Mouse (Mus musculus) hindbrain, embryonic 14.5 days (tissue): ENCODE measurements around the gene Acot3. TPM values are rescaled to one million over a fixed set of nuclear protein-coding genes. Genes with fewer than 3 reads are reported as not detected.
"Not testable (repeated sequence)": the region's sequence is repeated elsewhere in the genome, so short reads cannot be mapped to it uniquely, and the experiment has no call there.

ENCODE experiments used
- ATAC-seq: fragments of 200-750 bp; cut with Nextera tagmentation; 2 replicates; pipeline ENCODE4 v1.8.0; 2017; ENCODE audit warnings: moderate number of reproducible peaks, mild to moderate bottlenecking, moderate TSS enrichment, moderate library complexity; ENCODE audit not compliant: low FRiP score
- DNase-seq: peaks from one replicate; pipeline ENCODE4 v3.0.0-alpha.2; 2015; ENCODE audit warnings: low spot score
- H3K27ac ChIP-seq: fragments of 300-500 bp; sonication (generic); 2 replicates; pipeline ENCODE4 v1.5.1; 2014; ENCODE audit warnings: mild to moderate bottlenecking, moderate library complexity
- H3K27me3 ChIP-seq: fragments of 300-500 bp; sonication (generic); 2 replicates; pipeline ENCODE4 v1.6.1; 2014; ENCODE audit warnings: mild to moderate bottlenecking, low read length, mixed read lengths; ENCODE audit not compliant: control insufficient read depth, insufficient read depth
- H3K36me3 ChIP-seq: fragments of 300-500 bp; sonication (generic); replicated peaks from 2 replicates; pipeline ENCODE4 v1.6.1; 2014; ENCODE audit not compliant: control insufficient read depth, insufficient read depth
- H3K4me1 ChIP-seq: fragments of 300-500 bp; sonication (generic); replicated peaks from 2 replicates; pipeline ENCODE4 v1.6.1; 2014; ENCODE audit warnings: antibody characterized with exemption, low read length, mixed read lengths; ENCODE audit not compliant: control insufficient read depth, insufficient read depth
- H3K4me2 ChIP-seq: fragments of 300-500 bp; sonication (generic); replicated peaks from 2 replicates; pipeline ENCODE4 v1.6.1; 2014; ENCODE audit warnings: mild to moderate bottlenecking, moderate library complexity
- H3K4me3 ChIP-seq: fragments of 300-500 bp; sonication (generic); replicated peaks from 2 replicates; pipeline ENCODE4 v1.5.1; 2014; ENCODE audit warnings: mild to moderate bottlenecking, low read length
- H3K9ac ChIP-seq: fragments of 300-500 bp; sonication (generic); 2 replicates; pipeline ENCODE4 v1.6.1; 2014
- H3K9me3 ChIP-seq: fragments of 300-500 bp; sonication (generic); 2 replicates; pipeline ENCODE4 v1.6.1; 2016; ENCODE audit warnings: low read length; ENCODE audit not compliant: control insufficient read depth
- WGBS: fragments of 180-500 bp; shearing (Covaris S2); extraction: QIAGEN DNeasy Blood & Tissue Kit; methylation state at CpG from one replicate; pipeline ENCODE4 v1.1.7; 2014; 5-methylcytosine and 5-hydroxymethylcytosine counted together
- polyA plus RNA-seq: library from polyadenylated mRNA; unstranded; fragments of >200 nt; fragmentation: Nextera tagmentation; extraction: Ambion mirVana; gene quantifications from 2 replicates; pipeline ENCODE4 v1.2.1, GENCODE M21; 2014

Acot3 gene
- polyA plus RNA-seq, 1 experiment from 2014 or later, result 1.9 TPM

DNA sequence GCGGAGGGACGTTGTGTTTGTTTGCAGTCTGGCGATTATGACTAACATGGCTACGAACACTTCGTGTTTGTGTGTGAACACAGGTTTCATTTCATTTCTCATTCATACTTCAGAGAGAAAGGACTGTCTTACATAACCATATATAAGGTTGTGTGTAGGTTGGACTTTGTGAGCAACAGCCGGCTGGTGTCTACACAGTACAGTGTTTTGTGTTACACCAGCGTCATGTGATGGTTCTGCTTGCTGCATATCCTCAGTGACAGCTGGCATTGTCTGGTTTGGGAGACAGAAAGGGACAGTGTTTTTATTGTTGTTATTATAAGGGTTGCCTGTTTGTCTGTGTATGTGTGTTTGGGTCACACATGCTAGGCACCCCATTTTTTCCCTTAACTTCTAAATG lies 38.2 kb upstream of the Acot3 start:
- Histone ChIP-seq H3K4me1 (peaks cover 20% of the 10 kb centered on the region), H3K4me3 (no peak overlapping the region), H3K9ac (no peak overlapping the region), H3K4me2 (no peak overlapping the region), H3K9me3 (no peaks in the 10 kb centered on the region), H3K27ac (no peak overlapping the region), H3K36me3 (no peaks in the 10 kb centered on the region; the same call in 1 of the 2 replicates), H3K27me3 (0 out of 2 replicates have a peak, but pooled peaks cover under 1% of the 10 kb centered on the region)
- WGBS, result 91% methylated on average over 7 of the region's 7 CpGs
- DNase-seq, result no peak
- no peak for ATAC-seq

DNA sequence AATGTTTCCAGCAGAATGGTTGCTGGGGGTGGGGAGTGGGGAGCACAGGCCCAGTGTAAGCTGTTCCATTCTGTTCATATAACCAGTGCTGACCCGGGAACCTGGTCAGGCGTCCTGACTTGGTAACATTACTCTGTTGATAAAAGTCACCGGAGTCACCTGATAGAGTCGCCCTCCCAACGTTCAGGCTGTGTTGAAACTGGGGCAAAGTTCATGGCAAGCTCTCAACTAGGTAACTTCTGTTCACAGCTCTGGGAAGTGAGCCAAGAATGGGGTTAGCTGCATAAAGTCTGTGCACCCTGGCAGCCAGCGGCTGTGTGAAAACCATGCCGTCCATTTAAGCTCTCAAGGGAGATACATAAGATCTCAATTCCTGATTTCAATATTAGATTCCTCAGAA lies 31.4 kb upstream of the Acot3 start:
- WGBS, result 55% methylated on average over 7 of the region's 7 CpGs

DNA sequence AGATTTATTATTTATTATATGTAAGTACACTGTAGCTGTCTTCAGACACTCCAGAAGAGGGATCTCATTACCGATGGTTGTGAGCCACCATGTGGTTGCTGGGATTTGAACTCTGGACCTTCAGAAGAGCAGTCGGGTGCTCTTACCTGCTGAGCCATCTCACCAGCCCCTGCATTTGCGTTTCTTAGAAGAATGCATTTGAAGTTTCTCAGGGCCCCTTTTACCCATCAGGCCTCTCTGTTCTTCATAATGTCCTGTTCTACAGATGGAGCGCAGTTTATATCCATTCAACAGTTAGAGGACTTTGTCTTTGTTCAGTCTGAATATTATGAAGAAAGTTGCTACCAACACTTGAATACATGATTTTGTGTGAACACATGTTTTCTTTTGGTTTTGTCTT lies 29.7 kb upstream of the Acot3 start:
- H3K4me3 ChIP-seq, DNase-seq, ATAC-seq, H3K9me3 ChIP-seq, H3K36me3 ChIP-seq, H3K4me2 ChIP-seq, H3K27ac ChIP-seq, H3K27me3 ChIP-seq, H3K4me1 ChIP-seq, H3K9ac ChIP-seq: not testable (repeated sequence)
- WGBS, result 97% methylated on average over 4 of the region's 4 CpGs

More for the DNA sequence above, 31.4 kb upstream of the Acot3 start:
- not testable (repeated sequence) for H3K27me3 ChIP-seq, DNase-seq, H3K9ac ChIP-seq, ATAC-seq, H3K4me1 ChIP-seq, H3K36me3 ChIP-seq, H3K9me3 ChIP-seq, H3K4me3 ChIP-seq, H3K27ac ChIP-seq, H3K4me2 ChIP-seq

DNA sequence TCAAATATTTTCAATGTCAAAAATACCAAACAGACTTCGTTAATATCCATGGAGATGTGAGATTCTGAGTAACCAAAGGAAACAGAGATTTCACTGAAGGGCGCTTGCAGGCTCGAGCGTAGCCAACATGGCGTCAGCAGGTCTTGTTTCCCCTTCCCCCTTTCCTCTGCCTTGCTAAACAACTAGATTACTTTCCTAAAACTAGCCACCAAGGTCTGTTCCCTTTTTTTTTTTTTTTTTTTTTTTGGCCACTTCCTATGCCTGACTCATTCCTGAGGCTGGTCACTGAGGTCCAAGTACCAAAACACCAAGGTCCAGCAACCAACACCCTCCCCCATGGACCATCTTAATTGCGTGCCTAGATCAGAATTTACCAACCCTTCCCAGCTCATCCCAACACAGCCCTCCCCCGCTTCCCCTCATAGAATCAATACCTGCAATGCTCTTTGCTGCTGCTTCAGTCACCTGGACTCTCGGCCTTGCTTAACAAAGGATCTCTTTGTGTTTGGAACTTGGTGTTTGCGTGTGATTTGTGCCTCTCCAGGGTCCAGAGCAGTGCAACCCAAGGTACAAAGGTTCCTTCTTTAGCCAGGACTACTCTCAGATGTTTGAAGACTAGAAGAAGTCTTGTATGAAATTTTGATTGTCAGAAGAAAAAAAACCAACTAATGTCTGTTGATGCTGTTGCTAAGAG lies 28.7 kb upstream of the Acot3 start:
- H3K4me2 ChIP-seq, result no peak overlapping the region
- no peak overlapping the region for H3K27ac ChIP-seq
- no peaks in the 10 kb centered on the region for H3K27me3 ChIP-seq
- no peaks in the 10 kb centered on the region for H3K9me3 ChIP-seq
- DNase-seq (no peak), ATAC-seq (no peak)
- 86% methylated on average over 9 of the region's 9 CpGs for WGBS
- H3K36me3 ChIP-seq, result no peaks in the 10 kb centered on the region
- no peak overlapping the region for H3K4me3 ChIP-seq
- H3K9ac ChIP-seq, result no peak overlapping the region
- no peaks in the 10 kb centered on the region for H3K4me1 ChIP-seq

DNA sequence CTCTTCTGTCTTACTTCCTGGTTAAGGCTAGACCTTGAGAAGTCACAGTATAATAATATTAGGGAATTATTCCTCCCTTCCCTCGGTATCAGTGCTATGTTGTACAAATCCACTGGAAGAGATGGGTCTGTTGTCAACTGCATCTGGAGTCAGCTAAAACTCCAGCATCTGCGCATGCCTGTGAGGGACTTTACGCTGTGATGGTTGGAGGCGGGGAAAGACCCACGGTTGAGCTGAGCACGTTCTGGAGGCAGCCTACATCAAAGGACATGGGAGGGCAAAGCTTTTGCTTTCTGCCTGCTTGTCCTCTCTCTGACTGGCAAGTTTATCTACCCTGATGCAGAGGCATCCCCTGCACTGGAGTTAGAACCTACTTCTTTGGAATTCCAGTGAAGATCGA lies 26.1 kb upstream of the Acot3 start:
- Histone ChIP-seq H3K4me2 (no peak overlapping the region), H3K9ac (no peak overlapping the region), H3K4me1 (no peaks in the 10 kb centered on the region), H3K9me3 (no peaks in the 10 kb centered on the region), H3K27ac (no peak overlapping the region), H3K36me3 (no peaks in the 10 kb centered on the region), H3K4me3 (no peak overlapping the region), H3K27me3 (no peaks in the 10 kb centered on the region)
- no peak for DNase-seq
- ATAC-seq, result no peak
- WGBS, result 89% methylated on average over 7 of the region's 7 CpGs

DNA sequence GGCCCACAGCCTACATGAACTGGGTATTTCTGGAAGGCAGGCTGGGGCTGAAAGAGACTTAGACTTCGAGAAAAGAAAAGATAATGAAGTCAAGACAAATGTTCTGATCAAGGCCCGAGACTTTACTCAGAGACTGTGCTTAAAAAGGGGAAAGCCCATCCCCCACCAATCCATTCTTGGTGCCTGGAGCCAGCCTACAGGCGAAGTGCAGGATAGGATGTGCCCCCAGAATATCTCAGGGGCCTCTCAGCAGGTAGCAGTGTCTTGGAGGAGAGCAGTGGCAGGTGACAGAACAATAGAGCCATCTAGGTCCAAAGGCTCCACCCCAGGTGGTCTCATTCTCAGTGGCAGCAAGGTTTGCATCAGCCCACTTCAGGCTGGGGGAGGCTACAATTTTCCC lies 23.6 kb upstream of the Acot3 start:
- H3K27me3 ChIP-seq, DNase-seq, H3K36me3 ChIP-seq, H3K4me2 ChIP-seq, H3K4me3 ChIP-seq, H3K27ac ChIP-seq, H3K9me3 ChIP-seq, H3K4me1 ChIP-seq, H3K9ac ChIP-seq, ATAC-seq: not testable (repeated sequence)
- WGBS, result 47% methylated on average over 3 of the region's 3 CpGs

DNA sequence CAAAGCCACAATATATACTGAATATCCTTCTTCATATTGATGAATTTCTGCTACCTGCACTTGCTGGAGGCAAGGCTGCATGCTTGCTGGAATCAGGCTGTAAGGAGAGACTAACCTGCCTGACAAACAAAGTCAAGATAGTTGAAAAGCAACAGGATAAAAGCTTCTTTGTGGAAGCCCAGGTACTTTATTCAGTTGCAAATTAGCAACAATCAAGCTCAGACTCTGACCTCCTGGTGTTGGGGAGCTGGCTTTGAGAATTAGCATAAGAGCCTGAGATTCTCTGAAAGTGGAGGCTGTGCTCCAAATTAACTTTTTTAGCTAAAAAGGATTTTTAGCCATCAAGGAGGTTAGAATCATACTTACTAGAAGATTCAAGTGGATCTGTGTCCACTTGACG lies 22.9 kb upstream of the Acot3 start:
- ATAC-seq, H3K9ac ChIP-seq, H3K4me3 ChIP-seq, H3K4me1 ChIP-seq, H3K27ac ChIP-seq, H3K27me3 ChIP-seq, H3K4me2 ChIP-seq, DNase-seq, H3K9me3 ChIP-seq, H3K36me3 ChIP-seq: not testable (repeated sequence)
- 89% methylated on average over 1 of the region's 1 CpGs for WGBS

DNA sequence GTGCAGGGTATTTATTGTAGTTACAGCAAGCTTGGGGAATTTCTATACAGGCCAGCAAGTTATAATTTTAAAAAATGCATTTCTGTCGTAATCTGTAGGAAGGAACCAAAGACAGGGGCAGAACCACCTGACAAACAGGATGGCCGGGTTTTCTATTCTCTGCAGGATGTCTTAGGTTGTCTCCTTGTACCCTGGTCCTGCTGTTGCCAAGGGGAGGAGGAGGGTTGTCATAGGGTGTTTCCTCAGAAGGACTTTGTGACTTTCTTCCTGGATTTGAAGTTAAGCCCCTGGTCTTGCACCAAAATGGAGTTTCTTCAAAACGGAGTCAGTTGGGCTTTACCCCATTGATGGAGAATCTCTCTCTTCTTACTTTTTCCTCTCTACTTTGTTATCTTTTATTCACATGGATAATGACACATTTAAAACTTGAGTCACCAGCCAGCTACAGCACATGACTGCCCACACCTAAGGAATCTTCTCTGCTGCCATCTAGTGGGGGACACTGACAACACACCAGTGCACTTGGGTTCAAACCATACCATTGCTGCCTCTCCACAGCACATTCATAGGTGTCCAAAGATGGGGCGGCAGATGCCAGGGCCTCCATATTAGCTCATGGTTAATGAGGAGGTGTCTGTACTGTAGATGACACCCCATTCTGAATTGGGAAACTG lies 21.1 kb upstream of the Acot3 start:
- Histone ChIP-seq H3K4me2 (no peak overlapping the region), H3K4me1 (no peaks in the 10 kb centered on the region), H3K9ac (no peak overlapping the region), H3K9me3 (no peaks in the 10 kb centered on the region), H3K4me3 (no peak overlapping the region), H3K27ac (no peak overlapping the region), H3K27me3 (no peaks in the 10 kb centered on the region), H3K36me3 (no peaks in the 10 kb centered on the region)
- ATAC-seq, result no peak
- 72% methylated on average over 4 of the region's 4 CpGs for WGBS
- DNase-seq, result peak; percentile 85

DNA sequence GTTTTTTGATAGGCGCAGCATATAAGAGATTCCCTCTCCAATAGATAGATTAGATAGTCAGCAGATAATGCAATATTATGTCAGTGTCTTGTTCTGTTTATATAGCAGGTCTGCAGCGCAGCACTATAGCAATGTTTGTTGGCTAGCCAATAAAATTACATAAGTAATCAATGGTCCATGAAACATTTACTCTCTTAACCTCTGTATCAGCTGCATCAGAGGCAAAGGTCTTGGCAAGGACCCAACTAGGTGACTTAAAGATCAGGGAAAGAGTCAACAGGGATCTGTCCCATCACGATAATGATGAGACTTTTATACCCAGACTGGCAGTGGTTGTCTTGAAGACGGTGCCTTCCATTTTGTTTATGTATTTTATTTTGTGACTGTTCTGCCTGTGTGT lies 19.1 kb upstream of the Acot3 start:
- H3K27me3 ChIP-seq, result no peaks in the 10 kb centered on the region
- H3K4me2 ChIP-seq, result no peak overlapping the region
- H3K4me1 ChIP-seq, result no peaks in the 10 kb centered on the region
- DNase-seq, result no peak
- no peak overlapping the region for H3K27ac ChIP-seq
- no peaks in the 10 kb centered on the region for H3K36me3 ChIP-seq
- no peak overlapping the region for H3K9ac ChIP-seq
- 88% methylated on average over 4 of the region's 4 CpGs for WGBS
- H3K9me3 ChIP-seq, result no peaks in the 10 kb centered on the region
- no peak for ATAC-seq
- H3K4me3 ChIP-seq, result no peak overlapping the region
